Mouse (Mus musculus): ENCODE results near the gene Kbtbd7. TPM values are rescaled to one million over a fixed set of nuclear protein-coding genes. Genes with fewer than 3 reads are reported as not detected.
"Not testable (repeated sequence)": the region's sequence is repeated elsewhere in the genome, so short reads cannot be mapped to it uniquely, and the experiment has no call there.

Gene Kbtbd7
- polyA plus RNA-seq, 1 experiment from 2014 or later, result 9.1 TPM

GRCm38 (mm10) chr14:79397321-79398122 is 28.8 kb upstream of the Kbtbd7 start, which contains the start of gene Mtrf1:
TSS of gene Mtrf1 (plus strand) at chr14:79397772.
- peak within 1 kb of the TSS; percentile 73 for H3K9ac ChIP-seq (ENCODE audit: low read depth, low read length)

GRCm38 (mm10) chr14:79407641-79408040 is 18.7 kb upstream of the Kbtbd7 start:
- no peak overlapping the region for H3K4me2 ChIP-seq
- peaks cover 4% of the 10 kb centered on the region; the same call in 1 of the 2 replicates for H3K36me3 ChIP-seq (ENCODE audit: control insufficient read depth, insufficient read depth, low read length)
- no peak overlapping the region for H3K9ac ChIP-seq (ENCODE audit: low read depth, low read length)
- no peaks in the 10 kb centered on the region for H3K4me1 ChIP-seq (ENCODE audit: control insufficient read depth, insufficient read depth, low read length)
- no peaks in the 10 kb centered on the region for H3K9me3 ChIP-seq (replicated peaks; ENCODE audit: control insufficient read depth, low read length)
- no peak for ATAC-seq (replicated peaks; ENCODE audit: insufficient number of reproducible peaks, low FRiP score, low TSS enrichment)
- WGBS (ENCODE audit: insufficient replicate concordance), result 71% methylated on average over 2 of the region's 2 CpGs
- H3K4me3 ChIP-seq (ENCODE audit: low read depth, low read length), result no peak overlapping the region
- H3K27ac ChIP-seq (ENCODE audit: low read depth, low read length), result no peak overlapping the region
- H3K27me3 ChIP-seq (ENCODE audit: control insufficient read depth, insufficient read depth, low read length), result no peaks in the 10 kb centered on the region

More at GRCm38 (mm10) chr14:79397321-79398122, 28.8 kb upstream of the Kbtbd7 start, which contains the start of gene Mtrf1:
- peak within 1 kb of the TSS; percentile 57 for H3K4me3 ChIP-seq (ENCODE audit: low read depth, low read length)
- no peaks in the 10 kb centered on the region for H3K4me1 ChIP-seq (ENCODE audit: control insufficient read depth, insufficient read depth, low read length)
- H3K36me3 ChIP-seq (ENCODE audit: control insufficient read depth, insufficient read depth, low read length), result peaks cover 2% of the 10 kb centered on the region; the same call in 1 of the 2 replicates
- peak within 1 kb of the TSS; percentile 67 for H3K4me2 ChIP-seq
- H3K27ac ChIP-seq (ENCODE audit: low read depth, low read length), result peak within 1 kb of the TSS; percentile 84
- no peaks in the 10 kb centered on the region for H3K9me3 ChIP-seq (replicated peaks; ENCODE audit: control insufficient read depth, low read length)
- 0 out of 2 replicates have a peak, but pooled peaks have one; percentile 67 for ATAC-seq (replicated peaks; ENCODE audit: insufficient number of reproducible peaks, low FRiP score, low TSS enrichment)
- 19% methylated on average over 23 of the region's 23 CpGs for WGBS (ENCODE audit: insufficient replicate concordance)
- H3K27me3 ChIP-seq (ENCODE audit: control insufficient read depth, insufficient read depth, low read length), result no peaks in the 10 kb centered on the region

GRCm38 (mm10) chr14:79409278-79409830 is 17.0 kb upstream of the Kbtbd7 start:
- H3K4me3 ChIP-seq (ENCODE audit: low read depth, low read length), result no peak overlapping the region
- H3K27me3 ChIP-seq (ENCODE audit: control insufficient read depth, insufficient read depth, low read length), result no peaks in the 10 kb centered on the region
- no peak overlapping the region for H3K9ac ChIP-seq (ENCODE audit: low read depth, low read length)
- H3K36me3 ChIP-seq (ENCODE audit: control insufficient read depth, insufficient read depth, low read length), result peaks cover 4% of the 10 kb centered on the region; the same call in 1 of the 2 replicates
- 83% methylated on average over 6 of the region's 6 CpGs for WGBS (ENCODE audit: insufficient replicate concordance)
- H3K4me1 ChIP-seq (ENCODE audit: control insufficient read depth, insufficient read depth, low read length), result no peaks in the 10 kb centered on the region
- H3K27ac ChIP-seq (ENCODE audit: low read depth, low read length), result no peak overlapping the region
- H3K9me3 ChIP-seq (replicated peaks; ENCODE audit: control insufficient read depth, low read length), result no peaks in the 10 kb centered on the region
- no peak overlapping the region for H3K4me2 ChIP-seq
- ATAC-seq (replicated peaks; ENCODE audit: insufficient number of reproducible peaks, low FRiP score, low TSS enrichment), result no peak

GRCm38 (mm10) chr14:79410662-79411061 is 15.6 kb upstream of the Kbtbd7 start:
- Histone ChIP-seq H3K27ac (ENCODE audit: low read depth, low read length) (no peak overlapping the region), H3K4me3 (ENCODE audit: low read depth, low read length) (no peak overlapping the region), H3K36me3 (ENCODE audit: control insufficient read depth, insufficient read depth, low read length) (peaks cover 4% of the 10 kb centered on the region; the same call in 1 of the 2 replicates), H3K4me2 (no peak overlapping the region), H3K9me3 (replicated peaks; ENCODE audit: control insufficient read depth, low read length) (no peaks in the 10 kb centered on the region), H3K27me3 (ENCODE audit: control insufficient read depth, insufficient read depth, low read length) (no peaks in the 10 kb centered on the region), H3K4me1 (ENCODE audit: control insufficient read depth, insufficient read depth, low read length) (no peaks in the 10 kb centered on the region), H3K9ac (ENCODE audit: low read depth, low read length) (no peak overlapping the region)
- 64% methylated on average over 2 of the region's 2 CpGs for WGBS (ENCODE audit: insufficient replicate concordance)
- no peak for ATAC-seq (replicated peaks; ENCODE audit: insufficient number of reproducible peaks, low FRiP score, low TSS enrichment)

GRCm38 (mm10) chr14:79413121-79413520 is 13.2 kb upstream of the Kbtbd7 start:
- H3K4me1 ChIP-seq (ENCODE audit: control insufficient read depth, insufficient read depth, low read length), result no peaks in the 10 kb centered on the region
- no peak overlapping the region for H3K4me3 ChIP-seq (ENCODE audit: low read depth, low read length)
- no peaks in the 10 kb centered on the region for H3K9me3 ChIP-seq (replicated peaks; ENCODE audit: control insufficient read depth, low read length)
- H3K27ac ChIP-seq (ENCODE audit: low read depth, low read length), result no peak overlapping the region
- H3K9ac ChIP-seq (ENCODE audit: low read depth, low read length), result no peak overlapping the region
- WGBS (ENCODE audit: insufficient replicate concordance), result 82% methylated on average over 6 of the region's 6 CpGs
- no peak overlapping the region for H3K4me2 ChIP-seq
- H3K27me3 ChIP-seq (ENCODE audit: control insufficient read depth, insufficient read depth, low read length), result no peaks in the 10 kb centered on the region
- H3K36me3 ChIP-seq (ENCODE audit: control insufficient read depth, insufficient read depth, low read length), result peaks cover 4% of the 10 kb centered on the region; the same call in 1 of the 2 replicates
- ATAC-seq (replicated peaks; ENCODE audit: insufficient number of reproducible peaks, low FRiP score, low TSS enrichment), result no peak

- Histone ChIP-seq H3K27ac (ENCODE audit: low read depth, low read length) (no peak overlapping the region), H3K4me1 (ENCODE audit: control insufficient read depth, insufficient read depth, low read length) (no peaks in the 10 kb centered on the region), H3K4me2 (no peak overlapping the region), H3K36me3 (ENCODE audit: control insufficient read depth, insufficient read depth, low read length) (no peaks in the 10 kb centered on the region), H3K9ac (ENCODE audit: low read depth, low read length) (no peak overlapping the region), H3K9me3 (replicated peaks; ENCODE audit: control insufficient read depth, low read length) (no peaks in the 10 kb centered on the region), H3K27me3 (ENCODE audit: control insufficient read depth, insufficient read depth, low read length) (no peaks in the 10 kb centered on the region), H3K4me3 (ENCODE audit: low read depth, low read length) (no peak overlapping the region)
- 67% methylated on average over 20 of the region's 20 CpGs for WGBS (ENCODE audit: insufficient replicate concordance)
- no peak for ATAC-seq (replicated peaks; ENCODE audit: insufficient number of reproducible peaks, low FRiP score, low TSS enrichment)
Measured at GRCm38 (mm10) chr14:79420083-79420685, 6.1 kb upstream of the Kbtbd7 start.

- peak; percentile 39 for ATAC-seq (replicated peaks; ENCODE audit: insufficient number of reproducible peaks, low FRiP score, low TSS enrichment)
- H3K4me2 ChIP-seq, result peak overlapping the region; percentile 58
Measured at GRCm38 (mm10) chr14:79426730-79427365, 537 bp downstream of the Kbtbd7 start.

GRCm38 (mm10) chr14:79434068-79434467 is 7.8 kb downstream of the Kbtbd7 start:
- no peak overlapping the region for H3K27ac ChIP-seq (ENCODE audit: low read depth, low read length)
- no peak for ATAC-seq (replicated peaks; ENCODE audit: insufficient number of reproducible peaks, low FRiP score, low TSS enrichment)
- no peaks in the 10 kb centered on the region for H3K27me3 ChIP-seq (ENCODE audit: control insufficient read depth, insufficient read depth, low read length)
- no peaks in the 10 kb centered on the region for H3K4me1 ChIP-seq (ENCODE audit: control insufficient read depth, insufficient read depth, low read length)
- H3K4me2 ChIP-seq, result no peak overlapping the region
- no peak overlapping the region for H3K4me3 ChIP-seq (ENCODE audit: low read depth, low read length)
- no peaks in the 10 kb centered on the region for H3K36me3 ChIP-seq (ENCODE audit: control insufficient read depth, insufficient read depth, low read length)
- H3K9me3 ChIP-seq (replicated peaks; ENCODE audit: control insufficient read depth, low read length), result no peaks in the 10 kb centered on the region
- no peak overlapping the region for H3K9ac ChIP-seq (ENCODE audit: low read depth, low read length)
- WGBS (ENCODE audit: insufficient replicate concordance), result 60% methylated on average over 1 of the region's 1 CpGs

More at GRCm38 (mm10) chr14:79426730-79427365, 537 bp downstream of the Kbtbd7 start:
- H3K4me3 ChIP-seq (ENCODE audit: low read depth, low read length), result peak overlapping the region; percentile 46
- H3K9ac ChIP-seq (ENCODE audit: low read depth, low read length), result peak overlapping the region; percentile 63; the same call in 1 of the 2 replicates
- not testable (repeated sequence) for H3K36me3 ChIP-seq (ENCODE audit: control insufficient read depth, insufficient read depth, low read length); H3K9me3 ChIP-seq (replicated peaks; ENCODE audit: control insufficient read depth, low read length); H3K27me3 ChIP-seq (ENCODE audit: control insufficient read depth, insufficient read depth, low read length); H3K4me1 ChIP-seq (ENCODE audit: control insufficient read depth, insufficient read depth, low read length)
- 56% methylated on average over 3 of the region's 59 CpGs for WGBS (ENCODE audit: insufficient replicate concordance)
- peak overlapping the region; percentile 90 for H3K27ac ChIP-seq (ENCODE audit: low read depth, low read length)

All from heart, embryonic 11.5 days (tissue).